Mouse (Mus musculus) lung, postnatal 0 days (tissue): ENCODE data around the gene Ehmt2. TPM values are rescaled to one million over a fixed set of nuclear protein-coding genes. Genes with fewer than 3 reads are reported as not detected.

Source experiments
- ATAC-seq: fragments of 200-750 bp; cut with Nextera tagmentation; 2 replicates; pipeline ENCODE4 v1.8.0; 2017; ENCODE audit warnings: moderate library complexity
- DNase-seq: peaks from one replicate; pipeline ENCODE4 v3.0.0-alpha.2; 2016; ENCODE audit warnings: low spot score
- H3K27ac ChIP-seq: fragments of 300-500 bp; sonication (generic); 2 replicates; pipeline ENCODE4 v1.5.1; 2014; ENCODE audit warnings: antibody characterized with exemption, mild to moderate bottlenecking, low read length, mixed read lengths
- H3K27me3 ChIP-seq: fragments of 300-500 bp; sonication (generic); replicated peaks from 2 replicates; pipeline ENCODE4 v1.6.1; 2014; ENCODE audit warnings: low read length, mixed read lengths; ENCODE audit not compliant: insufficient read depth
- H3K36me3 ChIP-seq: fragments of 300-500 bp; sonication (generic); 2 replicates; pipeline ENCODE4 v1.6.1; 2014; ENCODE audit warnings: low read length, mixed read lengths; ENCODE audit not compliant: insufficient read depth
- H3K4me1 ChIP-seq: fragments of 300-500 bp; sonication (generic); 2 replicates; pipeline ENCODE4 v1.6.1; 2014; ENCODE audit warnings: antibody characterized with exemption, low read depth, low read length, mixed read lengths; ENCODE audit not compliant: insufficient read depth
- H3K4me2 ChIP-seq: fragments of 300-500 bp; sonication (generic); replicated peaks from 2 replicates; pipeline ENCODE4 v1.6.1; 2014; ENCODE audit warnings: low read depth, mild to moderate bottlenecking, low read length, moderate library complexity, mixed read lengths
- H3K4me3 ChIP-seq: fragments of 300-500 bp; sonication (generic); 2 replicates; pipeline ENCODE4 v1.5.1; 2014; ENCODE audit warnings: low read depth, low read length
- H3K9ac ChIP-seq: fragments of 300-500 bp; sonication (generic); replicated peaks from 2 replicates; pipeline ENCODE4 v1.6.1; 2014; ENCODE audit warnings: low read depth, mild to moderate bottlenecking
- H3K9me3 ChIP-seq: fragments of 300-500 bp; sonication (generic); 2 replicates; pipeline ENCODE4 v1.6.1; 2016; ENCODE audit warnings: low read length, mixed read lengths
- CTCF ChIP-seq: IDR thresholded peaks from 2 replicates; pipeline ENCODE4 v1.5.1; 2016; ENCODE audit warnings: antibody characterized with exemption, mild to moderate bottlenecking
- EP300 ChIP-seq: IDR thresholded peaks from 2 replicates; pipeline ENCODE4 v1.6.1; 2016; ENCODE audit warnings: antibody characterized with exemption, mild to moderate bottlenecking, control low read depth
- WGBS: fragments of 180-500 bp; shearing (Covaris S2); extraction: QIAGEN DNeasy Blood & Tissue Kit; methylation state at CpG from one replicate; pipeline ENCODE4 v1.1.7; 2014; 5-methylcytosine and 5-hydroxymethylcytosine counted together
- polyA plus RNA-seq: library from polyadenylated mRNA; unstranded; fragments of >200 nt; fragmentation: Nextera tagmentation; extraction: Ambion mirVana; gene quantifications from 2 replicates; pipeline ENCODE4 v1.2.1, GENCODE M21; 2015

Gene Ehmt2
- polyA plus RNA-seq = 28.7 and 35.6 TPM in 2 replicates

DNA sequence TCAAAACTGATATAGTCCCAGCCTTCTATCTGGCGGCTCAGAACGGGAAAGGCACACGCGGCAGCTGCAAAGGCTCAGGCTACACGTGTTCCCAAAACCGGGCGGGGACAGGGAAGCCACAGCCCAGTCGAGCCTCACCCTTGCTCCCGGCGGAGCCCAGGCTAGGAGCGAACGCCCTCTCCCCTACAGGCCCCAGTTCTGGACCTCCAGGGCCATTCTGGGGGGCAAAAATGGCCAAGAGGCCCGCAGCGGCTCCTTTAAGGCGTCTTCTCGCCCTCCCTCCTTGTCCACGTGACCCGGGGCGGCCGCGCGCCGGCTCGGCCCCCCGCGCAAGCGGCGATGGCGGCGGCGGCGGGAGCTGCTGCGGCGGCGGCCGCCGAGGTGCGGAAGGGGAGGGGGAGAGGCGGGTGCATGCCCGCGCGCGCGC lies at the start of gene Ehmt2, which contains the start of gene C2:
Gene Ehmt2 (plus strand): TSS at position 310 of the 427 bp plus-strand sequence.
Gene C2 (minus strand): TSS at position 106 of the 427 bp plus-strand sequence.
- peak within 1 kb of the TSS; percentile 85 for H3K9ac ChIP-seq
- DNase-seq (peak; percentile 85), ATAC-seq (peak; percentile 56)
- WGBS = 0% methylated on average over 18 of the region's 44 CpGs
- H3K27me3 ChIP-seq = no peaks in the 10 kb centered on the region
- no peaks in the 10 kb centered on the region for H3K9me3 ChIP-seq
- H3K4me2 ChIP-seq = peak within 1 kb of the TSS; percentile 86
- H3K36me3 ChIP-seq = no peaks in the 10 kb centered on the region
- H3K4me3 ChIP-seq = peak within 1 kb of the TSS; percentile 91
- TF ChIP-seq EP300 (no peak), CTCF (no peak)
- peaks cover 3% of the 10 kb centered on the region; the same call in 1 of the 2 replicates for H3K4me1 ChIP-seq
- peak within 1 kb of the TSS; percentile 92 for H3K27ac ChIP-seq

DNA sequence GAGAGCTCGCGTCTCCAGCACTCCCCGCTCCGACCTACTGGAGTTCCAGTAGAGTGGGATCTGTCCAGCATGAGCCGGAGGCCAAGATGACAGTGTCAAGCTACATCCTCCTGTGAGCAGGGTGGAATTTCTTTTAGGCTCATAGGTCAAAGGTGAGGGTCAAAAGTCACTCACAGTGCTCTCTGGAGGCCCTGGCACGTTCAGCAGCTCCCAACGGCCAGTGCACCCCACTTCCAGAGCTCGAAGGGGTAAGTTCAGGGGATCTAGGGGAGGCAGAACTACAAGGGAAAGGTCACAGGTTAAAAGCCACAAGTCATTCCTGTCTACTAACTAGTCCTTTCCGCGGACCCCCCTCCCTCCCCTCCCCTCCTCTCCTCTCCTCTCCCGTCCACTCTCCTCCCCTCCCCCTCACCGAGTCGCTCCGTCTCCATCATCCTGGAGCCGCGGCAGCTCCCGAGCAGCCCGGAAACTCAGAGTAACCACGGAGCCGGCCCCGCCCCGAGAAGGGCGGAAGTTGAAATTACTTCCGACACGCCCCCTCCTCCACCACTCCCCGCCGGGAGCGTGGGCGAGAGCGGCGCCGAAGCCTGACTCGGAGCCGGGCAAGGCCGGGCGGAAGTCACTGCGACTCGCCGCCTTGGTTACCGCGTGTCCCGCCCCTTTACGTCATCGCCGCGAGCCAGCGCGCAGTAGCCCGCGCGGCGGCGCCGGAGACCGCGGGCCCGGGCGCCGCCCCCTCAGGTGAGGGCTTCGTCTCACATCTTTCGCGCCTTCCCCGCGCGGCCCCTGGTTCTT lies 48.4 kb upstream of the Ehmt2 start, which contains the start of the genes Skiv2l and Nelfe:
Gene Skiv2l (minus strand): TSS at position 489 of the 795 bp plus-strand sequence.
Gene Nelfe (plus strand): TSS at position 670 of the 795 bp plus-strand sequence.
- peak; percentile 99 for DNase-seq
- Histone ChIP-seq H3K4me2 (peak within 1 kb of the TSS; percentile 99), H3K9me3 (no peaks in the 10 kb centered on the region), H3K36me3 (peaks cover 35% of the 10 kb centered on the region), H3K9ac (peak within 1 kb of the TSS; percentile 75), H3K27me3 (no peaks in the 10 kb centered on the region), H3K4me1 (peaks cover 7% of the 10 kb centered on the region), H3K4me3 (peak within 1 kb of the TSS; percentile 86), H3K27ac (peak within 1 kb of the TSS; percentile 59)
- peak; percentile 99 for ATAC-seq
- no peak for TF ChIP-seq EP300
- no peak for TF ChIP-seq CTCF
- WGBS = under 1% methylated on average over 50 of the region's 65 CpGs

DNA sequence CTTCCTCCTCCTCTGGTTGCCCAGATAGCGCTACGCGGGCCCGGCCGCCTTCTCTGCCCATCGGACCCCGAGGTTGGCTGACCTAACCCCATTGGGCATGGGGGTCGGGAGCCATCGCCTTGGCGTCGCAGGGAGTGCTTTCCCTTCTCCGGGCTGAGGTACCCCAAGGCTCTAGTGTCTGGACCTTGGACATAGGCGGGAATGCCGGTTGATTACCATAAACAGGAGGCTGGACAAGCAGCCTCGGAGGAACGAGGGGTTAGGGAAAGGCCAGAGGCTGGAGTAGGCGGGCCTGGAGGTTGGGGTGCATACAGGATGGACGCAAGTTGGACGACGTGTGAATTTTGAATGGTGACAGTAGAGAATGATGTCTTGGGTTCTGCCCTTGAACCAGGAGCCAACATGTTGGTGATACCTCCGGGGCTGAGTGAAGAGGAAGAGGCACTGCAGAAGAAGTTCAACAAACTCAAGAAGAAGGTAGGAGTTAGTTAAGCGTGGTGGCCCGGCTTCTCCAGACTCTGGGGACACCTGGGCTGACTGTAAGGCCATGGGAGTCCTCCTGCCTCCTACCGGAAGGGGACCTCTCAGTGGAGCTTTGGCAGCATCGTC lies 47.6 kb upstream of the Ehmt2 start:
- no peak for DNase-seq
- H3K9me3 ChIP-seq = no peaks in the 10 kb centered on the region
- peak overlapping the region; percentile 86 for H3K4me3 ChIP-seq
- H3K36me3 ChIP-seq = peaks cover 35% of the 10 kb centered on the region
- peak overlapping the region; percentile 59; the same call in 1 of the 2 replicates for H3K27ac ChIP-seq
- TF ChIP-seq EP300 = no peak
- no peak for TF ChIP-seq CTCF
- H3K4me2 ChIP-seq = peak overlapping the region; percentile 99
- ATAC-seq = peak; percentile 13
- under 1% methylated on average over 25 of the region's 25 CpGs for WGBS
- no peaks in the 10 kb centered on the region for H3K27me3 ChIP-seq
- peak overlapping the region; percentile 75 for H3K9ac ChIP-seq
- H3K4me1 ChIP-seq = peaks cover 7% of the 10 kb centered on the region

DNA sequence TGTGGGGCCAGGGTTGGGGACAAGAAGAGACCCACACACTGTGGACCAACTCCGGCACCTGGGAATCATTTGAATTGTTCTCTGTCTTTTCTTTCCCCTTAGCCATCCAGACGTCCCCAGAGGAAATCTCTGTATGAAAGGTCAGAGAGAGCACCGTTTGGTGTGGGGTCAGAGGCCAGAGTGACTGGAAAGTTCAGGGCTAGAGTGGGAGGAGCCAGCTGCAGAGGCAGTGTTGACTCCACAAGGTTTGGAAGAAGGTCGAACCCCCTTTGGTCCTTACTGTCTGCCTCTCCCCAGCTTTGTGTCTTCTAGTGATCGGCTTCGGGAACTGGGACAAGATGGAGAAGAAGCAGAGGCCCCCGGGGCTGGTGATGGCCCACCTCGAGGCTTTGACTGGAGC lies 44.8 kb upstream of the Ehmt2 start:
- Histone ChIP-seq H3K27me3 (no peaks in the 10 kb centered on the region), H3K27ac (no peak overlapping the region), H3K9me3 (no peaks in the 10 kb centered on the region), H3K36me3 (0 out of 2 replicates have a peak, but pooled peaks cover 14% of the 10 kb centered on the region), H3K4me2 (no peak overlapping the region), H3K4me1 (peaks cover 7% of the 10 kb centered on the region), H3K4me3 (no peak overlapping the region), H3K9ac (no peak overlapping the region)
- DNase-seq (no peak), ATAC-seq (no peak)
- WGBS = 66% methylated on average over 8 of the region's 8 CpGs
- TF ChIP-seq CTCF (no peak), EP300 (no peak)

DNA sequence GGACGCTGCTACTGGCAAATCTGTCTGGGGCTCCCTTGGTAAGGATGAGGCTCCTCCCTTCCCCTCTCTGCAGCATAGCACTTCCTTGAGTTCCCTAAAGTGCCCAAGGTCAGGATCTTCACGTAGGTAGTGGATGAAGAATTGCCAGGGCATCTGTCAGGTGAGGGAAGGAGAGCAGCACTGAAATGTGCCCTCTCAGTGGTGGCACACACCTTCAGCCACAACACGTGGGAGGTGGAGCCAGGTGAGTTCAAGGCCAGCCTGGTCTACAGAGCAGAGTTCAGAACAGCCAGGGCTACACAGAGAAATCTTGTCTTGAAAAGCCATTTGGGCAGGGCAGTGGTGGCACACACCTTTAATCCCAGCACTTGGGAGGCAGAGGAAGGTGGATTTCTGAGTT lies 43.5 kb upstream of the Ehmt2 start:
- Histone ChIP-seq H3K27ac (no peak overlapping the region), H3K9me3 (no peaks in the 10 kb centered on the region), H3K4me3 (no peak overlapping the region), H3K27me3 (no peaks in the 10 kb centered on the region), H3K4me1 (peaks cover 7% of the 10 kb centered on the region), H3K9ac (no peak overlapping the region), H3K4me2 (no peak overlapping the region), H3K36me3 (0 out of 2 replicates have a peak, but pooled peaks cover 14% of the 10 kb centered on the region)
- 72% methylated on average over 3 of the region's 3 CpGs for WGBS
- DNase-seq (no peak), ATAC-seq (no peak)
- TF ChIP-seq EP300 (no peak), CTCF (no peak)

DNA sequence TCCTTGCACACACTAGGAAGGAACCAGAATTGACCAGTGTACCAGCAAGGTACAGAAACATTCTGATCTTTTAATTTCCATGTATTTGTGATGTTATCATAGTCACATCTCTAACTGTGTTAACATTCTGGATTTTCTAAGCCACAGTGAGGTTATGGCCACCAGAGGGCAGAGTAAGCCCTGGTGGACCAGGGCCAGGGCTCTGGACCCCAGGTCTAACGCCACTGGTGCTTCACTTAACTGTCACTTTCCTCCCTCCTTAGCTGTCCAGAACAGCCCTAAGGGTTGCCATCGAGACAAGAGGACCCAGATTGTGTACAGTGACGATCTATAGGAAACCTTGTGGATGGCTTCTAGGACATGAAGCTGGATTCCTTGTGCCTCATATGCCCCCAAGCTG lies 42.4 kb upstream of the Ehmt2 start:
- TF ChIP-seq CTCF (peak; percentile 87), EP300 (no peak)
- Histone ChIP-seq H3K4me3 (no peak overlapping the region), H3K36me3 (0 out of 2 replicates have a peak, but pooled peaks cover 14% of the 10 kb centered on the region), H3K4me2 (no peak overlapping the region), H3K4me1 (peaks cover 4% of the 10 kb centered on the region), H3K27ac (no peak overlapping the region), H3K27me3 (no peaks in the 10 kb centered on the region), H3K9me3 (no peaks in the 10 kb centered on the region), H3K9ac (no peak overlapping the region)
- DNase-seq (peak; percentile 71), ATAC-seq (peak; percentile 59; the same call in 1 of the 2 replicates)
- 24% methylated on average over 3 of the region's 3 CpGs for WGBS
